Mouse (Mus musculus): ENCODE measurements around the gene Emid1.

The Emid1 gene

DNA sequence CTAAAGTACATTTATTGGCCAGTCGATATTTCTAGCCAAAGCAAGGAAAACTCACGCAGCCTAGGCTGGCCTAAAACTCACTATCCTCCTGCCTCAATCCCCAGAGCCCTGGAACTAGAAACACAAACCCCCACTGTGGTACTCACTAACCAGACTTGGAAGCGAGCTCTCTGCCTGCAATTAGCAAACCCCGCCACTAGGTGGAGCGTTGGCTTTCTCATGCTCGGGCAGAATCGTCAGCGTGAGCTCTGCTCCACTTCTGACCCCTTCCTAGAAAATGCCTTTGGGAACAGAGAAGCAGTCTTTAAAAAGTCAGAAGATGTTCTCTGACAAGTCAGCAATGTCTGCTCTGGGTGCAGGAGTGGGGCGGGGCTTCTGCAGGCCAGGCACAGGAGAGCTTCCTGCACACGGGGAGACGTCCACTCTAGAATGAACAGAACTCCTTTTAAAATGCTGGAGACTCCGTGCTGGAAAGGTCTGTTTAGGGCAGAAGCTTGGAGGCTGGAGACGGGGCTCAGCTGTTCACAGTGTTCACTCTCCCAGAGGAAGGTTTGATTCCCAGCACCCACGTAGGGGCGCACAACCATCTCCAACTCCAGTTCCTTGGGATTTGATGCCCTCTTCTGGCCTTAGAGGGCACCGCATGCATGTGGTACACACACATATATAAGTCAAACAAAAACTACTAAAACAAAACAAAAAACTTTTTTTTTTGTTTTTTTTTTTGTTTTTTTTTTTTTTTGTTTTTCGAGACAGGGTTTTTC lies 8.8 kb upstream of the Emid1 start:
- no peak for DNase-seq

DNA sequence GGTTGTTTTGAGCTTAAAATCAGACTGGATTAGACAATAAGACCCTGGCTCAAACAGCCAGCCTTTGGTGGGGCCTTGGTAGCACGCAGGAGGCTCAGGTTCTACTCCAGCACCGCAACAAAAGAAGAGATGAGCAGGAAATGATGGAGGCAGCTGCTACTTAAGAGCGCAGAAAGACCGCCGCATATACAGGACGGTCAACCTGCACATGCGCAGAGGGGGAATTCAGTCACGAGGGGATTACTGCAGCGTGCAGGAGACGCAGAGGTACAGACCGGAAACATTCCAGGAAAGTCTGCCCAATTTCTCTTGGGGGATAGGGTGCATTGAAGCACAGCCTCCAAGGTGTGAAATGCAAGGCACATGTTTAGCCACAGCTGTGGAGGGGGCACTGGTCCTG lies 6.0 kb upstream of the Emid1 start:
- DNase-seq: no peak

DNA sequence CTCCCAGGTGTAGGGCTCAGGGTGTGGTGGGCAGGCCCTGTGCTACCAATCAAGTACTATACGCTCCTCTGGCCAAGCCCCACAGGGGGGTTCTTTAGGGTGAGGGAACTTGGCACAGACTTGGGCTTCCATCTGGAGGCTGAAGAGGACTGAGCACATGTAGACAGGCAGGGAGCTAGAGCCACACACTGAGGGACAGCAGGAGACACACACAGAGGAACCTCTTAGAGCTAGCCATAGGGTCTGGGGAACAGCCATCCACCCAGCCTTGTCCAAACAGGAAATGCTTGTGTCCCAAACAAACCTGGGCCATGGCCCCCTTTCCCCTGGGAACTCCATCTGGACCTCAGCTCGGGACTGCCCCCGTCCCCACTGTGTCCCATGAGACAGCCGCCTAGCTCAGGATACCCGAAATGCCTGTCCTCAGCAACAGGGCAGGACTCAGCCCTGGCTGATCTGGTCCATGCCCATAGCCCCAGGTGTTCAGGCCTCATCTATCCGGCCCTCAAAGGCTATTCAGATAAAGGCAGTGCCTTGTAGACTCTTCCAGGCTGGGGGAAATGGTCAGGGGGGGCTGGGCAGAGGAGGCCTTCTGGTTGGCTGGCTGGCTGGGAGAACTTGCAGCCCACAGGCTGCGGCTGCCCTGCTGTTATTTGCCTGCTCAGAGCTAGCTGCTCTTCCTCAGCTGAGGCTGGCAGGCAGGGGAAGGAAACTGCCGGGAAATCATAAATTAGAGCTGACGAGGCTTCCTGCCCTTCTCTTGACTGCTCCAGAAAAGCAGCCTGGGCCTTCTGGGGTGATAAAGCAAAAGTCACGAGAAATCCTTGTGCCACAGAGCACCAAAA lies 3.1 kb upstream of the Emid1 start:
- peak; percentile 59 for DNase-seq

DNA sequence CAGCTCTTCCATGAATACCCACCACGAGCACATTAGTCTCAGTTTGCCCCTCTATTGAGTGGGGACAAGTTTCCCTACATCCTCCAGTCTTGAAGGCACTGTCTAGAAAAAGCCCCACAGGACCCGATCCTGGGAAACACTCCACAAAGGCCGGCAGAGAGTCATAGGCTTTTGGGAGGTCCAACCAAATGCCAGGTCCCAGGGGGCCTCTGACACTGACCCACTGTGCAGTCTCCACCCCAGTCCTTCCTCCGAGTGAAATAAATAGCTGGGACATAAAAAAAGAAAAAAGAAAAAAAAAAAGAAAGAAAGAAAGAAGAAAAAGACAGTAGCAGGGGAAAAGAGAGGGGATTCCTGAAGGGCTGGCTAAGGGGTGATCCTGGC lies 818 bp downstream of the Emid1 start:
- no peak for DNase-seq

DNA sequence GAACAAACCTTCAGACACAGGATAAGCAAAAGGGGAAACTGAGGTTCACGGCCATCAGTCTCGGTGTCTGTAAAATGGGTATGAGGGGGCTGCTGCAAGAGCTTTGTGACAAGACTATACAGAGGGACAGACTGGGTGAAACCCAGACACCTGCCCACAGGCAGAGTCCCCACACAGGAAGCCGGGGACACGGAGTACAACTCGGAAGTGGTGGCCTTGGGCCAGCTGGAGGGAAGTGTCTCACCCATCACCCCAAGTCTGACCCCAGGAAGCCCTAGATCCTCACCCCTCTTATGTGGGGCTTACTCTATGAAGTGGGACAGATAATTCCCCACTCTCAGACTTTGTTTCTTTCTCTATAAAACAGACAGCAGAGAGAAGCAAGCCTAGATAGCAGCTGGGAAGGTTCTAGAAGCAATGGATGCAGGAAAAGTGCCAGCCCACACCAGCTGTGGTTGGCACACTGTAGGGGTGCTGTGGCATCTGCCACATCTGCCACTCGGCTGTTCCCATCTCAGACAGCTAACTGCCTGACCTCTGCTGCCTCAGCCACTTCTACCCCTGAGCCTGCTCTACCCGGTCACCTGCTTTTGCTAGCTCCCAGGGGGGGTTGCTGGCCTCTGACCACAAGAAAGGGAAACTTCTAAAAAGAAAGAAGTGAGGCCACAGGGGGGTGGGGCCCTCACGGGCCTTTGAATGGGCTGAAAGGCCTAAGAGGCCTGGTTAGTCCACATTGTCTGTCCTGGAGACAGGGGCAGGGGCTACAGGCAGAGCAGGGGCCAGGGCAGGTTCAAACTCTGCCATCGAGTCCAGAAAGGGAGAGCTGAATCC lies 1.4 kb downstream of the Emid1 start:
- DNase-seq: no peak

DNA sequence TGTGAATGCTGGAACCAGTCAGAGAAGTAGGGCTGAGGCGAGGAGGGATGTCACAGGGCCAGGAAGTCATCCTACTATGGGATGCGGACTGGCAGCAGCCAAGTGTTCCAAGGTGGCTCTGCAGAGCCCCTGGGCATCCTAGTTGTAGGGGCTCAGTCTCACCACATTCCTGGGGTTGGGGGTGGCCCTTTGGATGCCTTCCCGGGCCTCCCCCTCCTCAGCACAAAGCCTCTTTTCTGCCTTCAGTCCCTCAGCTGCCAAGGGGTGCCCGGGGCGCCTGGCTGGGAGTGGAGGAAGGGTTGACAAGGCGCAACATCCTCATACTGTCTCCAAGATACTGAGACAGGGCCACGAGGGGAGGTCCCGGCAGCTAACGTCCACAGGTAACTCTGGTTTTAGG lies 2.1 kb downstream of the Emid1 start:
- DNase-seq: no peak

DNA sequence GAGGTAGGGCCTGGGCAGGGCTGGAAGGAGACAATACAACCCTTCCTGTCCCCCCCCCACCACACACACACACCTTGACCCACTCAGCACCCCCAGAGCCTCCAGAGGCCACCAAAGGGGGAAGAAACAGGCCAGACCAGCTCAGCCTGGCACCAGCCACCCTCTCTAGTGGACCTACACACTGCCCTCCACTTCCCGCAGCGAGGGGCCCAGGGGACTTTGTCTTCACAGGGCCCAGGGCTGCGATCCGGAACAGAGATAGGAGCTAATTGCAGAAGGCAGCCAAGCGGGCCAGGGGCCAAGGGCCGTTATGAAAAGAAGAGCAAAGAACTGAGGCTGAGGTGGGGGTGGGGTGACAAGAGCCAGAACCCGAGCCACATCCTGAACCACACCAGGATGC lies 2.8 kb downstream of the Emid1 start:
- no peak for DNase-seq

DNA sequence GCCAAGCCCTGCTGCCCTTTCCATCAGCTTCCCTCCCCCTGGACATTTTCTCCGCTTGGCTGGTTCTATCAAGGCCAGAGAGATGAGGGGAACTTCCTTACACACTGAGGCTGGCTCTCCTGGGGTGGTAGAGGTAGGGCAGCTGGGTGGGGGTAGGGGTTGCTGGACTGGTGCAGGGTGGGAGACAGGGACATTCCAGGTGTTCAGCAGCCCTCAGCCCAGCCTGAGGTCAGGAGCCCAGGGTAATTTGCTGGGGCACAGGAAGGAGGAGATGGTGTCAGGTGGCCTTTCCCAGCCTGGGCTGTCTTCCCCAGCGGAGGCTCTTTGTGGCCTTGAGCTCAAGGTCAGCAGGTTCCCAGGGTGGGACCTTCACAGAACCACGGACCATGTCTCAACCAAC lies 6.5 kb downstream of the Emid1 start:
- DNase-seq: no peak

DNA sequence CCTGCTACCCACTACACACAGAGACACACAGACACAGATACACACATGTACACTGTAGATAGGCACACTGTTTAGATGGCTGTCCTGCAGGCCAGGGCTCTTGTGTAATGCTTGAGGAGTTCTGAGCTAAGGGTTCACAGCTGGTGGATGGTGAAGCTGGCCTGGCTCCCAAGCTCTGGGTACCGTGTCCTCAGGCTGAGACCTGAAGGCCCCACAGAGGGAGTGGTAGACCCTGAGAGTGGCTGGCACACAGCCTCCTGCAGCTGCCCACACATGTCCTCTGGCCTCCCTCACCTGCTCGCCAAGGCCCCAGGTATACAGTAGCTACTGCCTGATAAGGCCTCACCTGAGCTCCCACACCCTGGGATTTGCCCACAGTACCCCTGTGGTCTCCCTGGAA lies 10.1 kb downstream of the Emid1 start:
- DNase-seq: no peak

DNA sequence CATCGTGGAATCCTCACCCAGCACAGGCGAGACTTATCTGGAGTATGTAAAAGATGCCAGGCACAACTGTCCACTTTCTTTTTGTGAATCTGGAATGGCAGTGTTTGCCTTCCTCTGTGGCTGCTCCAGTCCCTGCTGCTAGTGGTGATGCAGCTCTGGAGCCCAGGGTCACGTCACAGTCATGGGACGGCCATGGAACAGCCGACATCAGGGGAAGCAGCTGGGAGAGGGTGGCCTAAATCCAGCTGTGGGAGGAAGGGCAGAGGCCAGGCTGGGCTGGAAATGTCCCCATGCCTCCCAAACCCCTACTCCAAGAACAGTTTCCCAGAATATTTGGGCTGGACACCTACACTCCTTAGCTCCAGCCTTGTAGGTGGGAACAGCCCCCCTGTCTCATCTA lies 10.8 kb downstream of the Emid1 start:
- DNase-seq: no peak

DNA sequence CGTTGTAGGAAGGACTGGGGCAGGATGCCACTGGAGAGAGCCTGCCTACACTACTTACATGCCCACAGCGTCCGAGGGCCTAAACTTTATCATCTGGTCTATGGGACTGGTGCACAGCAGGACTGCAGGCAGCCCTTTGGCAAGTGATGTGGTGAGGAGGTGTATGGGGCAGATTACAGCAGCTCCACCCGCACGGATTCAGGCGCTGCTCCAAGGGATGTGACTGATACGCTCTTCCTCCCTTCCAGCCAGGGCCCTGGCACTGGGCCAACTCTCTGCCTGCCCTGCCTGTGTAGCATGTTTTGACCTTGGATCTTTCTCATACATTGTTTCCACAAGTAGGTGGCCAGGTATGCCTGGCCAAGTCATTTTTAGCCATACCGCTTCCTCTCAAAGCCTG lies 11.4 kb downstream of the Emid1 start:
- DNase-seq: peak; percentile 50

DNA sequence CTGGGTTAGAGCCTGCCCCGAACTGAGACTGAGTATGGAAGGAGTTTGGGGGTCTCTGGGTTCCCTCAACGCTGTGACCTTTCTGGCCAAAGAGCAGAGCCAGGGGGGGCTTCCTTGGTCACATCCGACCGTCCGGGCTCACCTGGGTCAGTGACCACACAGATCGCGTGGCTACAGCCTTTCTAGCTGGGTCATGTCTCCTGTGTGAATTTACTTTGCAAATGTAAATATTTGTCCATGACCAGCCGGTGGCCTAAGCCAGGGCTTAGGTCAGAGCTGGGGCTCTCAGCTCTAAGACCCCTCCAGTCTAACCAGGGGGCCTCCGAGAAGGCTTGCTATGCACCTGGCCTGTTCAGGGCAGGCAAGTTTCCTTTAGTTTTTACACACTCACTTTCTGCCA lies 12.7 kb downstream of the Emid1 start:
- DNase-seq: no peak

DNA sequence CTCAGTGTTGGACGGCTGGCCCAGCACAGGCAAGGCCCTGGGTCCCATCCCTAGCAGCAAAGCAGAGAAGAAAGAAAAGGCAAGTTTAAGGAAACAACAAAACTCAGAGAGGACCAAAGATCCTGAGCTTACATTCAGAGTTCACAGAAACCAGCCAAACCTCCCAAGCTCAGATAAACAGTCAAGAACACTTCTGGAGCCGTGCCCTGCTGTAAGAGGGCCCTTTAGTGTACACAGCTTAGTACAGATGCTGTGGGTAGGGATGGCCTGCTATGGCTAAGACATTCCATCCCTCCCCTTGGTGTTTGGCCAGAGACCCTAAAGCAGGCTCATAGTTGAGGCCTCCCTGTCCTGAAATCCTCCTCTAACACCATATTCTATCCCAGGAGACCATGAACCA lies 13.4 kb downstream of the Emid1 start:
- DNase-seq: no peak

DNA sequence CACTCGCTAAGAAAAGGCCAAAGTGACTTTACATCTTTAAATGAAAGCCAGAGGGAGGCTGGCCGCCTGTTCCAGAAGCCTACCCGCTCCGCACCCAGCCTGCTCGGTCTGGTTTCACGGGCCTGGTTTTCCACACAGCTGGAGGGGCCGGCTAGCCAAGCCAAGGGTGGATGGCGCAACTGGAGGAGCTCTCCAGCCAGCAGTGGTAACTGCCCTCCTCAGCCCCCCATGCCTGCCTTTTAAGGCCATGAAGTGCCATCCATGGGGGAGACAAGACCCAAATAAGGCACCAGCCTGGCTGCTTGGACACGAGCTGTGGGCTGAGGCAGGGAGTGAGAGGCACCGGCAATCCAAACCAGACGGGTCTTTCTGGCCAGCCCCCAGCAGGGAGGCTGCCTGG lies 16.1 kb downstream of the Emid1 start:
- no peak for DNase-seq

DNA sequence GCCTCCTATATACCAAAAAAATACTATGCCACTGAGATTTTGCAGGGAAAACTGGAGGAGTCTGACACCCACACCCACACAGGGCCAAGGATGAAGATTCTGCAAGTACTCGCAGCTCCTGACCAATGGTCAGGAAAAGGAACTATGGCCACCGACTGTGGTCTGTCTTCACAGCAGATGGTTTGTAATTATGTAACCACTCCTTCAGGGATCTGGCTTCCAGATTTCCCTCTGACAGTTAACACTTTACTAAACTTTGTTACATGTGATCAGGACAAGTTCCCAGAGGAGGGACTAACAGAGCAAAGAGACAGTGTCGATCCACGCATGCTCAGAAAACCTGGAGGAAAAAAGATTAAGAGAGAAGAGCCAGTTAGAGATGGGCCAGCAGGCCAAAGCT lies 19.3 kb downstream of the Emid1 start:
- DNase-seq: no peak

DNA sequence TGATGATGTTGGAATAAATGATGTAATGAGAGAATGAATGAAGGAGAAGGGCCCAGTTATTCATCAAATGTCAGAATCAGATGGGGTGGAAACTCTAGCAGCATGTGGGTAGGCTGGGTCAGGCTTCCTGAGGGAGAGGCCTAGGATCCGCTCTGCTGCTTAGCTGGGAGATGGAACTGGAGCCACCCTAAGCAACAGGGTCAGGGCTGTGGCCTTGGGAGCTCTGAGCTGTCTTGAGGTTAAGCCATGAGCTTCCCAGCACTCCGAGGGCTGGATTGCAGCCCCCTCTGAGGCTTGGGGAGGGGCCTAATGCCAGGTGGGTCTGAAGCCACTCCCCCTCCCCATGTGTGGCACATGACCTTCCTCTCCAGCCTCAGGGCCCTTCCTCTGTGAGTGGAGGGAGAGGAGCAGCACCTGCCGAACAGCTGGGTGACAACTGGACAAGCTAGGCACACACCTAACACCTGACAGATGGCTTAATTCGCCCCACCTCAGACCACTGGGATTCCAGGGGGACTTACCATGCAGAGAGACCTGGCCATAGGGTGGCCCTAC lies 21.9 kb downstream of the Emid1 start:
- DNase-seq: no peak

DNA sequence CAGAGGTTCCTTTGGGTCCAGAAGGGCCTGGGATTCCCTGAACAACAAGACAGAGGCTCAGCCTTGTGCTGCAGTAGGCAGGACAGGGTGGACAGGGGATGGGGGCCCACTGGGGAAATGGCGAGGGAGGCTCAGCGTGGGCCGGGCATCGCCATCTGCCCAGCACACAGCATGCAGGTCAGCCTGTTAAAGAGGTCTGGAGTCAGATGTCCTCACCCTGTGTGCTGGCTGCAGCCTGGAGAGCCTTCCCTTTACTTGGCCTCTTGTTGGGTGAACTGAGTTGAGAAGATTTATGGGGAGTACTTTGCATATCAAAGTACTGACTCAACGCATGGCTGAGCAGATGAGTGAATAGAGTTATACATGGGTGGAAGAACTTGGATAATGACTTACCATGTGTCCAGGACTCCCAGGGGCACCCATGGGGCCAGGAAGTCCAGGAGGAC lies 23.0 kb downstream of the Emid1 start:
- DNase-seq: no peak

DNA sequence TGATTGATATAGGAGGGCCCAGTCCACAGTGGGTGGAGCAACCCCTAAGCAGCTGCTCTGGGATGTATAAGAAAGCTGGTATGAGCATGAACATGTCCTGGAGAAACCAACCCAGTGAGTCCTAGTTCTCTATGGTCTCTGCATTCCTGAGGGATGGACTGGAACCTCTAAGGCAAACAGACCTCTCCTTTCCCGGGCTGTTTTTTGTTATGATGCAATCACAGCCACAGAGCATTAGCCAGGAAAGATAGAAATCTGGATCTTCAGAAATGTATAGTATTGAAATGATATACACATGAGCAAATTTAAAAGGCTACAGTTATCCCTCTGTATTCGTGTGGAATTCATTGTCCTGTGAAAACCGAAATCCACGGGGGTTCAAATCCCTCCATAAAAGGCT lies 26.3 kb downstream of the Emid1 start:
- no peak for DNase-seq

DNA sequence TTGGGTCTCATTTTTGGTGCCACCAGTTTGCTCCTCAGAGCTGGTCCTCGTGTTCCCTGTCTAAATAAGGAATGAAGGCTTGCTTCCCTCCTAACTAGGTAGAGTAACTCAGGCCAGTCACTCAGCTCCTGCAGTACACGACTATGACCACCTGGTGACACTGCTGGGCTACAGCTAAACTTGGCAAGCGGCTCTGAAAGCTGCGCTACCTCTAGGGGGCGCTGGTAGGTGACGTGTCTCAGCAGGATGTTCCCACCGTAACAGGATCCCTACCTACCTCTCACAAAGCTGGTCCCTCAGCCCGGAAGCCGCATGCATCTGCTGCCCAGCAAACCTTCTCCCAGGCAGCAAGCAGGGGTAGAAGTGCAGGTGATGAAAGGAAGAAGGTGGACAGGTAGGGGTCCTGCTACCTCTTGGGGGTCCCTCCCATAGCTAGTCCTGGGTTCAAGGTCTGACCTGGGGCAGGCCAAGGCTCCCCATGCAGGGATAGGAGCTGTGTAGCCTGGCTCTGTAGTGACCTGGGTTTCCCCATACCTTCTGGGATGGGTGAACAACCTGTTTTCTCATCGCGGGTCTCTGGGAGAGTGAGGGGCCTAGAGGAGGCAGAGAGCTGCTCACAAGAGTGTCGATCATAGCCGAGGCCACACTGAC lies 37.0 kb downstream of the Emid1 start:
- DNase-seq: peak; percentile 74

DNA sequence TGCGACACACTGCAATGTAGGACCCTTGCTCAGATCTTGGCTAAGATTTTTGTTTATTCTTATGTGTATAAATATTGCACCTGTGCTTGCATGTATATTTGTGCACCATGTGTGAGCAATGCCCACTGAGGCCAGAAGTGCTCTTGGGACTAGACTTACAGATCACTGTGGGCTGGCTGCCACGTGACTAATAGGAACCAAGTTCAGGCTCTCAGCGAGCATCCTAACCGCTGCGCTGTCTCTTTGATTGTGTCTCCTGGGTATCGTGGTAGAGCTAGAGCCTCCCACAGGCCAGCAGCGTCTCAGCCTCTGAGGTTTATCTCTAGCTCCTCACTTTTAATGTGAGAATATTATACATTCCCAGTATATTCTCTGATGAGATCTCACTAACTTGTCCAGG lies 38.4 kb downstream of the Emid1 start:
- no peak for DNase-seq

DNA sequence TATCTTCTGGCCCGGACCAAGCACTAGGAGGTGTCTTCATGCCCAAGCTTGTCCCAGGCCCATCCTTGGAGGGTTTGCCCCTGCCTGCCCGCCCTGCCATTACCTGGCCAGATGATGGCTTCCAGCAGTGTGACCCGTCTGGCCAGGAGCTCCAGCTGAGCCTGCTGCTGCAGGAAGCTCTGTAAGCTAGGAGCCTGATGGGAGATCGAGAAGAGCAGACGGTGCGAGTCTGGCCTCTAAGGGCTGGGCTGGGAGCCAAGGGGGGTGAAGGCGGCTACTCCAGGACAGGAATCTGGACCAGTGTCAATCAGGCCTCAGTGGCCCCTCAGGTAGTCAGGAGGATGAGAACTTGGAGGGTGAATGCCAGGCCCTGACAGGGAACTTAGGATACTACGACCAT lies 42.6 kb downstream of the Emid1 start:
- DNase-seq: no peak

DNA sequence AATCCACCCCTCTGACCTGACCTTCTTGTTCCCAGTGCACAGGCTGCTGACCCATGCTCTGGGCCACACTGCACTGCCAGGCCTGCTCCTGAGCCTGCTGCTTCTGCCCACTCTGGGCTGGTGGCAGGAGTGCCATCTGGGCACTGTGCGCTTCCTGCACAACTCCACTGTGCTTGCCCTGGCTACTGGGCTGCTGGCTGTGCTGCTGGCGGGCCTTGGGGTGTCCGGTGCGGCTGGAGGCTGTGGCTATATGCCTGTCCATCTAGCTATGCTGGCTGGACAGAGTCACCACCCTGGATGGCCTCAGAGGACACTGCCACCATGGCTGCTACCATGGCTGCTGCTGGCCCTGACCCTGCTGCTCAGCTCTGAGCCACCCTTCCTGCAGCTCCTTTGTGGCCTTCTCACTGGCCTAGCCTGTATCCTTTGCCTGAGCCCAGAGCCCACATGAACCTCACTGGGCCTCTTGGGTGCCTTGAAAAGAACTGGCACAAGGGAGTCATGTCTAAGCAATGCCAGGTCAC lies 48.0 kb downstream of the Emid1 start:
- no peak for DNase-seq

DNA sequence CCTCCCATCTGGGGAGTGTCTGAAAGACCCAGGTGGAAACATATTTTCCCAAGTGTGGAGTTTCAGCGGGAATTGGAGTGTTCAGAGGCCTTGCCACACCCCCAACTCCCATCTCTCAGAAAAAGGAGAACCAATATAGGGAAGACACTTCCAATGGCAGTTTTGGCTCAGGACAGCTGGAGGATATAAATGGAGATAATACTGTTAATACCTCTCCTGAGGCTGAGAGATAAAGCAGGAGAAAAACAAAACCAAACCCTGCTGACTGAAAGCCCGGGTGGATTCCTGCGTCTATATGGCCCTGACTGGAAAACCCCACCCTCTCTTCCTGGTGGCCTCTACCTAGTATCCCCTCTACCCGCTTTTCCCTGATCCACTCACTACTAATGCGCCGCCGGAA lies 49.7 kb downstream of the Emid1 start:
- no peak for DNase-seq

Data from cerebellum, adult 11 months (tissue).